Mouse (Mus musculus): Measurements from ENCODE around the gene Rufy4.
"Not testable (repeated sequence)": the region's sequence is repeated elsewhere in the genome, so short reads cannot be mapped to it uniquely, and the experiment has no call there.

The Rufy4 gene

DNA sequence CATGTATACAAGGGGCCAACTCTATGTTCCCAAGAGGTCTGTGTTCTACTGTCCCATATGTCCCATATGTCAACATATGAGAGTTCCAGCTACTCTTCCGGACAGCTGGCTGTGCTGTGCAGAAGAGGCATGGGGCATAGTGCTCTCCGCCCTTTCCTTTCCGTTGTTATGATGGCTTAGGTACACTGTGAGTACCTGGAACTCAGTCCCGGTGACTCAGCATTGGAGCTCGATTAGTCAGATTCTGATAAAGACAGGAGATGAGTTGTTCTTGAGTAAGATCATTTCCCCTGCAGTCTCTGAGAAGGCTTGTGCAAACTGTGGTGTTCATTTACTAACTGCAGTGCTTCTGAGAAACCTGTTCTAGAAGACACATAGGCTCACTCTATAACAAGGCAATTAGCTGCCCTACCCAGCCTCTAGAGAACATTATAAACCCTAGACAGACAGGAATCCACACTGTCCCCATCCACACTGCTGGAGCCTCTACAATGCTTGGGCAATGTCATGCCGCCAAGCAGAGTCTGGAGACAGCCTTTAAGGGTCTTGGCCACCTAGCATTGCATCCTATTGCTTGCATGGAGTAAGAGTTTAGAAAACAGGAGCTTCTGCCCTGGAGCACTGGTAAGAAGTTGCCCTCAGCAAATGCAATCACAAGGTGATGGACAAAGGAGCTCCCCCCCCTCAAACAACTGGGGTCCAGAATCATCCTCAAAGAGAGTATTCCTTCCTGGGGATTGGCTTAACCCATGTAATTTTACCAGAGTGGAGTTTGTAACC lies 24.0 kb downstream of the Rufy4 start:
- peak in 1 of 2 experiments; percentile 47 for DNase-seq (ENCODE audit: low spot score in 2 of 2)

DNA sequence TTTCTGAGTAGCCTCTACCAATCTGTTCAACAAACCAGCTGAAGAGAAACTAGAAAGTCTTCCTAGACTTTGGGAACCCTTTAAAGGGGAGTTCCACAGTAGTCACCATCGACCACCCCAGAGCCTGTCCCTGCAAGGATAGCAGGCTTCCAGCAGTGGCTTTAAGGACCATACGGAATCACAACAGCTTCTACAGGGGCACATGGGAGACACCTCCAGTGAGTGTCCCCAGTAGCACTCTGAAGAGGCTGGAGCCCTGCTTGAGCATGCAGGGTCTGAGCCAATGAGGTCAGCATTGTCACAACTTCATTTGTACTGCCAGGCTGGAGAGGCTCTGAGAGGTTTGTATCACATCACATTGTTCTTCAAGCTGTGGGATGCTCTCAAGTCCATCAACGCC lies 24.8 kb downstream of the Rufy4 start:
- no peak for DNase-seq (ENCODE audit: low spot score in 2 of 2)

DNA sequence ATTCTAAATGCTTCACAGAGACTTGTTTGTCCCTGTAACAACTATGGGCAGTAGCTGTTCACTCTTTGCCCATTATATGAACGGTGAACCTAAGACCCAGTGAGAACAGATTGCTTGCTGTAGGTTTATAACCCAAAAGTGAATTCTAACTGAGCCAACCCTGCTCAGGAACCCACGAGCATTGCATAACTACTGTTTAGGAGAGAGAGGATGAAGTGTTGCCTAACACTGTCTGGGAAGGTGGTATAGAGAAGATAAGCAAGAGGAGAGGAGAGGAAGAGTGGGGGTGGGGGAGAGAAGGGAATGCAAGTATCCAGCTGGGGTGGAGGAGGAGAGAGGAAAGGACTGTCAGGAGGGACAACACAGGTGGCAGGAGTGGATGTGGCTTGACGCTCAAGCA lies 25.8 kb downstream of the Rufy4 start:
- DNase-seq (ENCODE audit: low spot score in 2 of 2): no peak

DNA sequence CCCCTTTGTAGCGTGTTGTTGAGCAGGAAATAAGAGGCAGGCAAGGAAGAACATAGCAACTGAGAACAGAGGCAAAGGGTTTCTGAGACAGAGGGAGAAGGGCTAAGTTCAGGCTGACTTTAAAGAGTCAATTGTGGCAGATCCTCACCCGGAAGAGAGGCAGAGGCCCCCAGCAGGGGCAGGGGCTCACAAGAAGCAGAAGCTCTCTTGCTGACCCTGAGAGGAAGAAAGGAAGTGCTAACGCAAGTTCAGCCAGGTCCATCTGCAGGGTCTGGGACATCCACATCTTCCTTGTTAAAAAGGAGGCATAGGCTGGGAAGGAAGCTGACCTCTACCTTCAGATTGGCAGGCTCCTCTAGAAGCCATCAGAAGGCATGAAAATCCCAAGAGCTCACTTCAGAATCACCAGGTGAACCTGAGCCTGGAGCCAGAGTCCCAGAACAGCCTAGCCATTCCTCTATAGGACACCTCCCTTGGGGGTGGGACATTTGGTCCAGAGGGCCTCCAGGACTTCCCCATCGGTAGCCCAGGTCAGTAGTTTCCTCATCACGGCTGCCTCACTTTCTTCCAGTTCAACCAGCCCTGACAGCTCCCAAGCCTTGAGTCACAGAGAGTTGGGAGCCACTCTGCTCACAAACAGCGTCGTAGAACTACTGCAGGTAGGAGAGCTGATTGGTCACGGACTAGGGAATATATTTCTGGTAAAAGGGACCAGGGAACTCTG lies 28.3 kb downstream of the Rufy4 start, which contains the start of gene Cxcr2:
Gene Cxcr2, plus strand, starts transcription at position 529 of the 724 bp plus-strand sequence.
- DNase-seq (ENCODE audit: low spot score in 2 of 2): no peak

DNA sequence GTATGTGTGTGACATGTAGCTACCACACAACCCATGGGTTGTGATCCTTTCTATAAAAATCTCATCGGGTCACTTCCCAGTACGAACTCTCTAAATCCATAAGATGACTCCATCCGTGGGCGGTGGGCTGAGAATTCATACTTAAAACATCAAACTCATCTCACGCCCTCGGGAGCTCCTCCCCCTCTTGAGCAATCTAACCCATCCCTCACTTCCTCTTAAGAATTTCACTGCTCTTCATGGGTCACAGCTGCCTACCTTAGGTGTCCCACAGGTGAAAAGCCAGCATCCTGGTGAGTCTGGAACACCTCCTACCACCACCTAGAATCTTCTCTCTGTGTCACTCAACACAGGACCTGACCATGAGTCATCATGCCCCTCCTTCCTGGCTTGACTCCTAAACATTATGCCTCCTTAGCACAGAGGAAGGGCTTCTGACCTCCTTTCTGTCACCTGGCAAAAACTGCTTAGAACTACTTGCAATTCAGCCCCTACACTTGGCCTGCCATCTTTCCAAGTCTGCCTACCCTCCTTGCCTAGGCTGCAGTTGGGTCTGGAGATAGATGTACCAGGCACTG lies 30.2 kb downstream of the Rufy4 start:
- DNase-seq (ENCODE audit: low spot score in 2 of 2): no peak

DNA sequence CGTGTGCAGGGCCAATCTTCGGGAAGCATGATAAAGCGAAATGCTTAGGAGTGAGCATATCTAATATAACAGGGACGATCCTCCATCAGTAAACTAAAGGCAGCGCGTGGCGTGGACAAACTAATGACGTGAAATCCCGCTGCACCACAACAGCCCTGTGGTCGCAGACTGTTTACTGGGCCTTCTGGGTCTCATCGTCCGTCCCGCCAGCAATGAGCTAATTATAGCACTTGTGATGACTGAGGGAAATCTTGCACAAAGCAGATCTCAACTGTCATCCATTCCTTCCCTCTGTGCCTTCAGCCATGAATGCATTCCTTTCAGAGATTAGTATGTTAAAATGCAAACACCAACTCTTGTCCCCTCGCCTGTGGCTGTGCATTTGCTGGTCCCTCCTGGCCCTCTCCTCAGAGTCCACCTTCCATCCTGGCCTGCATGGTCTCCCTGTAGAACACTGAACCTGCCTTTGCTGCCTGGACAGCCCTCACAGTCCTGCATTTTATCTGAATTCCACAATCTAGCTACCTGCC lies 31.1 kb downstream of the Rufy4 start:
- DNase-seq (ENCODE audit: low spot score in 2 of 2): no peak

DNA sequence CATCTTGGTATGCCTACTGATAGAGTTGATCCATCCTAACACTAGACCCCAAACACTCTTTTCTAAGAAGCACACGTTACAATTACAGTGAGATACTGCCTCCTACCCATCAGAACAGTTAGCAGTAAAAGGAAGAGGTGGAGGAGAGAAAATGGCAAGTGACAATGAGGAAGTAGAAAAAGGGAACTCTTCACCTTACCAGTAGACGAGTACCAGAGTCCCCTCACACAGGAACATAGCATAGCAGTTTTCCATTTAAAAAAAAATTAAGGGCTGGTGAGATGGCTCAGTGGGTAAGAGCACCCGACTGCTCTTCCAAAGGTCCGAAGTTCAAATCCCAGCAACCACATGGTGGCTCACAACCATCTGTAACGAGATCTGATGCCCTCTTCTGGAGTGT lies 34.3 kb downstream of the Rufy4 start:
- not testable (repeated sequence) for DNase-seq (ENCODE audit: low spot score in 2 of 2)

DNA sequence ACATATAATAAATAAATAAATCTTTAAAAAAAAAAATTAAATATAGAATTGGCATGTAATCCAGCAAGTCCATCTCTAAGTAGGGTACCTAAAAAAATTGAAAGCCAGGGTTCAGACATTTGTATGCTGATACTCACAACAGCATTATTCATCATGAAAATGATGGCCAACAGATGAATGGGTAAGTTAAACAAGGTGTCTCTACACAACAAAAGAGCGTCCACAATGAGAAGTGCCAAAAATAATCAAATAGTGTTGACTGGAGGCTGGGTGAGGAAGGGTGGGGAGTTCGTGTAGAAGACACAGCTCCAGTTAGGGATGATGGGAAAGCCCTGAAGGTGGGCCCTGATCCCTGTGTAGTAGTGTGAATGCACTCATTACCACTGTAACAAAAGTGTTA lies 34.7 kb downstream of the Rufy4 start:
- DNase-seq (ENCODE audit: low spot score in 2 of 2): no peak

DNA sequence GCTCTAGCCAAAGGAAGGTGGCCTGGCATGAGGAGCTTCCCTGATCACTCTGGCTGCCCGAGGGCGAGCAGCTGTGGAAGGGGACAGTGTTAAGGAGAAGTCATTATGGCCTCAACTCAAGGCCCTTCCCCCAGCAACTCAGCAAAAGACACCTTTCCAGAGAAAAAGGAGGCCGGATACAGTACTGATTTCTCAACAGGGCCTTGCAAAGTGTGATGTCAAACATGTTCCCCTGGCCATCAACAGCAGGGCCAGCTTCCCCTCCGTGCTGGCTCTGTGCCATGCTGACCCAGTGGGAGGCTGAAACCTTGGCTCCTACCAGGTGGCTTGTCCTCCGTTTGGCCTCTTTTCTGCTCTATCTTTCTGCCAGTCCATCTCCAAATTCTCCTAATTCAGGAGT lies 41.8 kb downstream of the Rufy4 start:
- DNase-seq (ENCODE audit: low spot score in 2 of 2): no peak

DNA sequence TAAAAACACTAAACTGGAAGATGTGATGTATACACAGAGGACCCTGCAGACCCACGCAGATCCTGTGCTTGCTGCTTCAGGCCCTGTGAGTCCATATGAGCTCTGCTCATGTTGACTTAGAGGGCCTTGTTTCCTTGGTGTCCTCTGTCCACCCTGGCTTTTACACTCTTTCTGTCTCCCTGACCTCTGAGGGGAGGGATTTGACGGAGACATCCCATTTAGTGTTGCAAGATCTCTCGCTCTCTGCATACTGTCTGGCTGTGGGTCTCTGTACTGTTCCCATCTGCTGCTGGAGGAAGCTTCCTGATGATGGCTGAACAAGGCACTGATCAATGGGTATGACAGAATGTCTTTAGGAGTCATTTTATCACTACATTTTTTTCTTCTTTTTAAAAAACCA lies 44.4 kb downstream of the Rufy4 start:
- no peak for DNase-seq (ENCODE audit: low spot score in 2 of 2)

DNA sequence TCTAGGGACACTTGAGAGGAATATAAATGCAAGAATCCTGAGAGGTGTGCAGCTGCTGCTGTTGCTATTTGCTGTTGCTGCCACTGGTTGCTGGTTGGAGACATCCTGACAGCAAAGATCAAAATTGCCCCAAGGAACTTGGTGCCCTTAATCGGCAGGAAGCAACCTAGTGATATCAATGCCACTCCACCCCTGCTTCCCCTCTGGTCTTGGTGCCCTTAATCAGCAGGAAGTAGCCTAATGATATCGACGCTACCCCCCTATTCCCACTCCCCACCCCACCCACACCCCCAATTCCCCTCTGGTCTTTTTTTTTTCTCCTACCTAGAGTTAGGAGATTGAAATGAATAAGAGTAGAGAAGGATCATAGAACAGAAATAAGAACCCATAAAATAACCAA lies 47.4 kb downstream of the Rufy4 start:
- DNase-seq (ENCODE audit: low spot score in 2 of 2): no peak

DNA sequence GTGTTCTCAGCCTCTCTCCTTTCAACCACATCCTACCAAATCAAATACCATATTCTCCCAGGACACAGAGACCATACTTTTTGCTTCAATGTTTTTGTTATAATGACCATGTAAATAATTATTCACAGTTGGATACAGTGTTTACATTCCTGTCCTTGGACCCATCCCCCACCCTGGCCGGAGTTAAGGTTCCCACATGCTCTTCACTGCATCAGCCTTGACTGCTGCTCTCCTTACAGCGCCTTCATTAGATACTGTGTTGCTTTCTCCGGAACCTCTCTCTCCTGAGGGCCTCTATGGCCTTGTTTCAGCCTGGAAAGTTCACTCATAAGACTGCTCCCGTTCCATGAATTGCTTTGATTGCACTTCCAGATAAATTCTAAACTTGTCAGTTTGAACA lies 50.4 kb downstream of the Rufy4 start:
- no peak for DNase-seq (ENCODE audit: low spot score in 2 of 2)

DNA sequence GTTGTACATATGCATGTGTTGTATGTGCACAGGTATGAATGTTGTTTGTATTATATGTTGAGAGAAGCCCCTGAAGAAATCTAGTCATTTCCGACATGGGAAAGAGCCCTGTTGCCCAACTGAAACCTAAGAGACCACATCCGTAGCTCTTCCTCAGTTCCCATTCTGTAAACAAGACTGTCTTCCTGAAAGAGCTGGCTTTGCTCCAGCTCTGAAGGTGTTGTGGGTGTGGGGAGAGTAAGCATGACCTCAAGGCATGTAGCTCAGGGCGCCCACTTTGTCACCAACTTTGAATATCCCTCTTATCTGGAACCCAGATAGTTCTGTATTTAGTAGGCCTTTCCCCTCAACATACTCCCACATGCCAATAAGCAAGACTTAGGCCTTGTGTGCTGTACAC lies 53.3 kb downstream of the Rufy4 start:
- DNase-seq (ENCODE audit: low spot score in 2 of 2): no peak

DNA sequence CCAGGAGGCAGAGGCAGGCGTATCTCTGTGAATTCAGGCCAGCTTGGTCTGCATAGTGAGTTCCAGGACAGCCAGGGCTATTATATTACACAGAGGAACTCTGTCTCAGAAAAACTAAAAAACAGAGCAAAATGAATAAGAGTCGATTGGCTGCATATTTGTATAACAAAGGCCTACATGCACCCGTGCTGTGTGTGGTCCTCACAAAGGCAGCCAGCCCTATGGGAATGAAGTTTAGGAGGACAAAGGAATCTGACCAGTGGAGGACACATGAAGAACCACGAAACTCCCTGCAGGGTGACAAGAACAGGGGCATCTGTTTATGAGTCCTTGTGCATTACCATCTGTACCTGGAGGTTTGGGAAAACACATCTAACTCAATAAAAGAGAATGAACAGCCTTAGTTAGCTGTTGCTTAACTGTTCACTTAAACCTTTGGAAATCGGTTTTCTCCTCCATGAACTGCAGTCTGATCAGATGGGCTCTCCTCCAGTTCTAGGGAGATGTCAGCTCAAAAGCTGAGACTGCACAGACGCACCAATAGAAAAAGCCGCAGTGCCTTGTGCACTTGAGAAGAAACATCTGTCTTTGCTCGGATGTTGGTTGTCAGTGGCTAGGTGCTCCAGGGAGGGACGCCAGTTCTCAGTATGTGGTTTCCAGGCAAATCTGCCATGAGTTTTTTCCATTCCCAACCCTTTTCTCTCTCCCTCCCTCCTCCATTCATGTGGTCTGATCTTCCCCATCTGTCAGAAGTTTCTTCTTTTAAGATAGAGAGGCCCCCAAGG lies 54.5 kb downstream of the Rufy4 start:
- peak in 1 of 2 experiments; percentile 10 for DNase-seq (ENCODE audit: low spot score in 2 of 2)

DNA sequence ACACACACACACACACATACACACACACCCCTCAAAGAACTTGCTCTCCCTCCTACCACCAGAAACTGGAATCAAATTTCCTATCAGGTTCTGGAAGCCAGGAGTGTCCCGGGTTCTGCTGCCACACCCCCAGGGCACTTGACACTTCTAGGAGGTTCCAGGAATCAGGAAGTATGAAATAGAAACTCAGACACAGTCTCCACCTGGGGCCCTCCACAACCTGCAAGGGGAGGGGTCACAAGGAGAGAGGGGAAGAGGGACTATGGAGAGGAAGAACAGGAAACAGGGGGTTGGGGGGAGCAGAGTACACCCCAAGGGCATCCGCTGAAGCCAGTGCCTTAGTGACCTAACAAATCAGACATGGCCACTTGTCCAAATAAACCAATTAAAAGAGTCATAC lies 56.1 kb downstream of the Rufy4 start:
- no peak for DNase-seq (ENCODE audit: low spot score in 2 of 2)

DNA sequence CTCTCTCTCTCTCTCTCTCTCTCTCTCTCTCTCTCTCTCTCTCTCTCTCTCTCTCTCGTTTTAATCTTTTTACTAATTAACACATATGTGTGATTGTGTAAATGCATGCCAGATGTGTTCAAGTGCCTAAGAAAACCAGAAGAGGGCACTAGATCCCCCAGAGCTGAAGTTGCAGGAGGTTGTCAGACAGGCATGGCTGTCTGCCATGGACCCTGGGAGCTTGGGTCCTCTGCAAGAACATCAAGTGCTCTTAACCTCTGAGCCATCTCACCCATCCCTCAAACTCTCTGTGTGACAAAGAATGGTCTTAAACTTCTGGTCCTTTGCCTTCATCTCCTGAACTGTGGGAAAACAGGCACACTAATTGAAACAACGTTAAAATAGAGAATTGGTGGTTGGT lies 57.7 kb downstream of the Rufy4 start:
- DNase-seq (ENCODE audit: low spot score in 2 of 2): no peak

DNA sequence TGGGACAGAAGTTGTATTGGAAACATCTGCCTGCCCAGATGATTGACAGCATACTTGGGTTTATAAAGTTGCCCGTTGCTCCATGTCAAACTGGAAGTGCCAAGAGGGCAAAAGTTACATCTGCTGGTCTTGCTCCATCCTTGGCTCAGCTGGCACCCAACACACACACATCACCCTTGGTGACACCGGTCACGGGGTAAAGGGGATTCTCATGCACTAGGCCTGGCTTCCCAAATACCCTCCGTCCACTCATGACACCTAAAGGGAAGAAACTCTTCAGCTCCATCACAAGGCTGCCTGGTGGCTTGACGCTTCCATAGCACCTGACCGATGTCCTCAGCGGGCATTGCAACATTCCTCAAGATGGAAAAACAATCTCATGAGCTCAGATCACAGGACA lies 65.1 kb downstream of the Rufy4 start:
- DNase-seq (ENCODE audit: low spot score in 2 of 2): no peak

DNA sequence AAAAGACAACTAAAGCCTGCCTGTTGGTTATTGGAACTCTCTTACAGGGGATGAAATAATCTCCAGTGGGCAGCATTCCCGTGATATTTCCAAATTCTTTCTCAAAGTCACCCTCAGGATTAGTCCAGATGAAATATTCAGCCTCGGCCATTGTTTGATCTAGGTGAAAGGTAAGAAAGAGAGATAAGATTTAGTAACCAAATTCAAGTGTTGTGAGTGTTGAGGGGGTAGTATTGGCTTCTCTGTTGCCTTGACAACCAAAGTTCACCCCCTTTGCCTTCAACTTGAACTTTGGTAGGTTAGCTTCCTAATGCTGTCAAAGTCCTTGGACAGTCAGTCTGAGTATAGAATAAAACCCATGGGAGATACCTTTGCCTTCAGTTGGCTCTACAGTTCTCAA lies 67.4 kb downstream of the Rufy4 start:
- DNase-seq (ENCODE audit: low spot score in 2 of 2): no peak

DNA sequence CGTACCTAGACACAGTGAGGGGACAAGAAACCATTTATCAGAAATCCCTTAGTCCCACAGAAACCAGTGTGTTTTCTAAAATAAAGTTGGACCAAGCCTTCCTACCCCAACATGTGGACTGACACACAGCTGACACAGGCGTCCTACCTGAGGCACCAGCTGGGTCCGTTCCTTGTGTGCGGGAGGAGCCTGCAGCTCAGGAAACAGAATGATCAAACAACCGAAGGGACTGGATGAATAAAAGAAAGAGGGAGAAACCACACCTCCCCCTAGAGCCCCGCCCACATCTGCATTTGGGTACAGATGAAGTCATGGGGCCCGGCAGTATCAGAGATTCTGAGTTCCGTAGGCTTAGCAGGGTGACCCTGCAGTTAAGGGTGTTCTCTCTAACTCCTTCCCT lies 69.1 kb downstream of the Rufy4 start, which contains the start of gene Cxcr1:
Gene Cxcr1, minus strand, starts transcription at position 187 of the 400 bp plus-strand sequence.
- DNase-seq (ENCODE audit: low spot score in 2 of 2): no peak

DNA sequence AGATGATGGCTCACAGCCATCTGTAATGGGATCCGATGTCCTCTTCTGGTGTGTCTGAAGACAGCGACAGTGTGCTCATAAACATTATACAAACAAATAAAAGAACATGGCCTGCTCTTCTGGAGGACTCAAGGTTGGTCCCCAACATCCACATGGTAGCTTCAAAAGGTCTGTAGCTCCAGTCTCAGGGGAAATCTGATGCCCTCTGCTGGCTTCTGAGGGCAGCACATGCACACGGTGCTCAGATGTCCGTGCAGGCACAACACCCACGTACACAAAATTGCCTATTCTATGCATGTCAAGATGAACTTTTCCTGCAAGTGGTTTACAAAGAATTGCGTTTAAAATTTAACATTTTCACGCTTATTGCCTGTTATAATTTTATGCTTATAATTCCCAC lies 70.6 kb downstream of the Rufy4 start:
- DNase-seq (ENCODE audit: low spot score in 2 of 2): peak in 1 of 2 experiments; percentile 24

DNA sequence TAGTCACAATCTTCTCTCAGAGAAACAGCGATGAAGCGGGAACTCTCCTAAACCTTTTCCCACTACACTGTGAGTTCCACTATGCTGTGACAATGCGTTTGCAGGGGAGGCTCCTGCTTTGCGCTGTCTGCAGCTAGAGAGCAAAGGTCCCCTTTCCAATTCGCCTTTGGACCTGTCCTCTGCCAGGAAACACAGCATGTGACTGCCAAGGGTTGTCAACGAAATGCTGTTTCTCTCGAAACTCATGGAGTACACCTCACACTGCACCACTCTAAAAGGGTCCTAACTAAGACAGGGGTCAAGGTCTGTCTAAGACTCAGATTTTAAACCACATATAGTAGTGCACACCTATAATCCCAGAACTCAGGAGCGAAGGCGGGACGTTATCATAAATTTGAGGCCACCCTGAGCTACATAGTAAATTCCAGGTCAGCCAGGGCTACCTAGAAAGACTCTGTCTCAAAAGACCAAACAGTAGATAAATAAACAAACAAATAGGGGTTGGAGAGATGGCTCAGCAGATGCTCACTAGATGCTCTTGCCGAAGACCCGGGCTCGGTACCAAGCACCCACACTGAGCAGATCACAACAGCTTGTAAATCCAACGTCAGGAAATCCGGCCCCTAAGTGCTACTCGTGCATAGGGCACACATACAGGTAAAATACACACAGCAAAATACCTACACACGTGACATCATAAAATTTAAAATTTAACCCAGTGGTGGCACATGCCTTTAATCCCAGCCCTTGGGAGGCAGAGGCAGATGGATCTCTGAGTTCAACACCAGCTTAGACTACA lies 71.5 kb downstream of the Rufy4 start:
- DNase-seq (ENCODE audit: low spot score in 2 of 2): no peak
